Mouse (Mus musculus) heart, embryonic 12.5 days (tissue): Measurements from ENCODE around the gene Epha8. TPM values are rescaled to one million over a fixed set of nuclear protein-coding genes. Genes with fewer than 3 reads are reported as not detected.
A peak's percentile ranks its signal among the peaks of the same experiment; 100 is the strongest.

Source experiments
- ATAC-seq: fragments of 200-750 bp; cut with Nextera tagmentation; 2 replicates; pipeline ENCODE4 v1.8.0; 2017; ENCODE audit warnings: moderate TSS enrichment, moderate library complexity; ENCODE audit not compliant: insufficient number of reproducible peaks, low FRiP score
- H3K27ac ChIP-seq: fragments of 300-500 bp; sonication (generic); 2 replicates; pipeline ENCODE4 v1.5.1; 2016; ENCODE audit warnings: mild to moderate bottlenecking, moderate library complexity; ENCODE audit not compliant: poor library complexity, severe bottlenecking
- H3K27me3 ChIP-seq: fragments of 300-500 bp; sonication (generic); replicated peaks from 2 replicates; pipeline ENCODE4 v1.6.1; 2016; ENCODE audit warnings: mild to moderate bottlenecking, moderate library complexity
- H3K36me3 ChIP-seq: fragments of 300-500 bp; sonication (generic); 2 replicates; pipeline ENCODE4 v1.6.1; 2016; ENCODE audit warnings: mild to moderate bottlenecking, moderate library complexity
- H3K4me1 ChIP-seq: fragments of 300-500 bp; sonication (generic); replicated peaks from 2 replicates; pipeline ENCODE4 v1.6.1; 2016; ENCODE audit warnings: mild to moderate bottlenecking
- H3K4me2 ChIP-seq: fragments of 300-500 bp; sonication (generic); 2 replicates; pipeline ENCODE4 v1.6.1; 2016; ENCODE audit warnings: mild to moderate bottlenecking, moderate library complexity
- H3K4me3 ChIP-seq: fragments of 300-500 bp; sonication (generic); 2 replicates; pipeline ENCODE4 v1.5.1; 2016; ENCODE audit warnings: mild to moderate bottlenecking
- H3K9ac ChIP-seq: fragments of 300-500 bp; sonication (generic); 2 replicates; pipeline ENCODE4 v1.6.1; 2016; ENCODE audit warnings: mild to moderate bottlenecking, moderate library complexity
- H3K9me3 ChIP-seq: fragments of 300-500 bp; sonication (generic); replicated peaks from 2 replicates; pipeline ENCODE4 v1.6.1; 2016; ENCODE audit warnings: mild to moderate bottlenecking, moderate library complexity
- WGBS: fragments of 180-500 bp; shearing (Covaris S2); methylation state at CpG from one replicate; pipeline ENCODE4 v1.1.7; 2016; 5-methylcytosine and 5-hydroxymethylcytosine counted together
- polyA plus RNA-seq: library from polyadenylated mRNA; unstranded; fragments of >200 nt; fragmentation: Nextera tagmentation; extraction: Ambion mirVana; gene quantifications from 2 replicates; pipeline ENCODE4 v1.2.1, GENCODE M21; 2016

Gene Epha8
- polyA plus RNA-seq, 1 experiment from 2014 or later, result 0.10 TPM

DNA sequence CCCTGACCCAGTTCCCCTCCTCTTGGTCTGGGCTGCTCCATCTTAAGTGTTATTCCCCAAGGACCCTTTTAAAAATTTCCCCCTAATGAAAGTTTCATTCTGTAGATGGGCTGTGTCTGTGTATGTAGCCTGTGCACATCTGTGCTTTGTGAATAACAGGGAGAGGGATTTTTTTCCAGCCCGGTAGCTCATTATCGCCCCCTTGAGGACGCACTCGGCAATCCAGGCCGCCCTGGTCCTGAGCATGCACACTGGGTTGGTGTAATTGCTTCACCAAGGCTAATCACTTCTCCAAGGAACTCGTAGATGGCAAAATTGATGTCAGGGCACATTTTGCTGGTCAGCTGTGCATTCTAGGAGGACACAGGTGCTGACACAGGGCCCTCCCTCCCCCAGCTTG, 14.3 kb upstream of the Epha8 start:
- Histone ChIP-seq H3K4me1 (no peaks in the 10 kb centered on the region), H3K4me2 (no peak overlapping the region), H3K4me3 (no peak overlapping the region), H3K9ac (no peak overlapping the region), H3K36me3 (no peaks in the 10 kb centered on the region), H3K9me3 (no peaks in the 10 kb centered on the region), H3K27me3 (peaks cover 100% of the 10 kb centered on the region), H3K27ac (no peak overlapping the region)
- no peak for ATAC-seq
- WGBS, result 9% methylated on average over 6 of the region's 6 CpGs

DNA sequence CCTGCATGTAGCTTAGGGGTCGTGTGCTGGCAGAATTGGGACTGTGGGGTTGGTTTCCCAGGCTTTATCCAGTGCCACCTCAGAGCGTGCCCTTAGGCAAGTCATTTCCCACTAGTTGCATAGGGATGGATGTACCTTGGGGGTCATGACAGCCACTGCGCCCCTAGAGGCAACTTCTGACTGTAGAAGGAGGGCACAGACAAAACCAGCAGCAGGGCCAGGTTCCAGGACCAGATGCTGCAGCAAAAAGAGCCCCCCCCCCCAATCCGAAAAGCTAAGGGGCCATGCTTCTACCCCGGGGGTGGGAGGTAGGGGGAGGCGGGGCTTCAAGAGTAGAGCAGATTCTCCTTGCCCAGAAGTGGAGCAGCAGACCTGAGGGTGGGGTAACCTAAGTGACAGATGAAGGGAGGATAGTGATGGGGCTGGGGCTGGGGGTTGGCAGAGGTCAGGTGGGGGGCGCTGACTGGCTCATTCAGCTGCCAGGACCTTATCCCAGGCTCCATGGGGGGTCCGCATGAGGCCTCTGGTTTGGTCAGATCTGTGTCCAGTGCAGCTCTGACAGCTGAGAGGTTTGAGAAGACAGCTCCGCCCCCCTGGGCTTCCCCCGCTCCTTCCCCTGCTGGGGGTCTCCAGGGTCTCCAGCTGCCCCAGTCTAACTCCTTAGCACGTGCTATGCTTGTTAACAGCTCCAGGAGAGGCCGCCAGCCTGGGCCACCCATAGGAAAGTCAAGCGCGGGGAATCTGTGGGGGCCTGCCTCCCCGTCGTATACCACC, 13.1 kb upstream of the Epha8 start:
- Histone ChIP-seq H3K4me1 (no peaks in the 10 kb centered on the region), H3K36me3 (no peaks in the 10 kb centered on the region), H3K4me3 (no peak overlapping the region), H3K9ac (no peak overlapping the region), H3K27me3 (peaks cover 100% of the 10 kb centered on the region), H3K9me3 (no peaks in the 10 kb centered on the region), H3K4me2 (no peak overlapping the region), H3K27ac (no peak overlapping the region)
- no peak for ATAC-seq
- WGBS, result 25% methylated on average over 16 of the region's 16 CpGs

DNA sequence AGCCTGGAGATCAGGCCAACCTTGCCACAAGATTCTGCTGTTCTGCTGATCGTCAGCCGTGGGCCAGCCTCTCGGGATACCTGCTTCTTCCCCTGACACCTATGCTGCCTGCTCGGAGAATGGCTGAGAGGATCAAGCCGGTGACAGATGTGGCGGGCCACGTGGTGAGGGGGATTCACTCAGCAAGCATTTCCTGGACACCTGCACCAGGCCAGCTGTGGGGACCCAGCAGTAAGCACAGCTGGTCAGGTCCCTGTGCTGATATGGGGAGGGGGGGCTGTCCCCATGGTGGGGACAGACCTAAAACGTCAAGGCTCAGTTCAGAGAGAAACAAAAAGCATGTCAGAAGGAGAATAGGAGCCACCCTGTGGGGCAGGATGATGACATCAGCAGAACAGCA, 12.5 kb upstream of the Epha8 start:
- 39% methylated on average over 8 of the region's 8 CpGs for WGBS

DNA sequence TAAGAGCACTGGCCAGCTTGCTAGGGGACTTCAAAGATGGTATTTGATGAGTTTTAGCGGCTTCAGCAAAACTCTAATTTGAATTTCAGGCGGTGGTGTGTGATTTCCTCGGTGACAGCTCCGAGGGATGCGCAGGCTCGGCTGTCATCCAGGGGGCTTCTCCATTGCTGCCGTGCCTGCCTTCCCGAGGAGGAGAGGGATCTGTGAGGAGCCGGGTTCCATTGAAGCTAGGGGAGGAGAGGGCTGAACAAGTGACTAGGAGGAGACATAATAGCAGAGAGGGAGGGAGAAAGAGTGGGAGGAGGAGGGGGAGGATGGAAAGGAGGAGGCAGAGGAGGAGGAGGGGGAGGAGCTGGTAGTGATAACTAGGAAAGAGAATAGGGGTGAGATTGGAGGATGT, 10.9 kb upstream of the Epha8 start:
- no peaks in the 10 kb centered on the region for H3K36me3 ChIP-seq
- no peak for ATAC-seq
- no peaks in the 10 kb centered on the region for H3K4me1 ChIP-seq
- H3K27me3 ChIP-seq, result peaks cover 100% of the 10 kb centered on the region
- H3K4me3 ChIP-seq, result no peak overlapping the region
- no peak overlapping the region for H3K4me2 ChIP-seq
- H3K9ac ChIP-seq, result no peak overlapping the region
- H3K27ac ChIP-seq, result no peak overlapping the region
- WGBS, result 33% methylated on average over 9 of the region's 9 CpGs
- no peaks in the 10 kb centered on the region for H3K9me3 ChIP-seq

More for the DNA sequence above, 12.5 kb upstream of the Epha8 start:
- no peaks in the 10 kb centered on the region for H3K9me3 ChIP-seq
- H3K4me1 ChIP-seq, result no peaks in the 10 kb centered on the region
- H3K27me3 ChIP-seq, result peaks cover 100% of the 10 kb centered on the region
- H3K4me2 ChIP-seq, result no peak overlapping the region
- no peak for ATAC-seq
- no peak overlapping the region for H3K9ac ChIP-seq
- no peak overlapping the region for H3K27ac ChIP-seq
- H3K36me3 ChIP-seq, result no peaks in the 10 kb centered on the region
- no peak overlapping the region for H3K4me3 ChIP-seq

DNA sequence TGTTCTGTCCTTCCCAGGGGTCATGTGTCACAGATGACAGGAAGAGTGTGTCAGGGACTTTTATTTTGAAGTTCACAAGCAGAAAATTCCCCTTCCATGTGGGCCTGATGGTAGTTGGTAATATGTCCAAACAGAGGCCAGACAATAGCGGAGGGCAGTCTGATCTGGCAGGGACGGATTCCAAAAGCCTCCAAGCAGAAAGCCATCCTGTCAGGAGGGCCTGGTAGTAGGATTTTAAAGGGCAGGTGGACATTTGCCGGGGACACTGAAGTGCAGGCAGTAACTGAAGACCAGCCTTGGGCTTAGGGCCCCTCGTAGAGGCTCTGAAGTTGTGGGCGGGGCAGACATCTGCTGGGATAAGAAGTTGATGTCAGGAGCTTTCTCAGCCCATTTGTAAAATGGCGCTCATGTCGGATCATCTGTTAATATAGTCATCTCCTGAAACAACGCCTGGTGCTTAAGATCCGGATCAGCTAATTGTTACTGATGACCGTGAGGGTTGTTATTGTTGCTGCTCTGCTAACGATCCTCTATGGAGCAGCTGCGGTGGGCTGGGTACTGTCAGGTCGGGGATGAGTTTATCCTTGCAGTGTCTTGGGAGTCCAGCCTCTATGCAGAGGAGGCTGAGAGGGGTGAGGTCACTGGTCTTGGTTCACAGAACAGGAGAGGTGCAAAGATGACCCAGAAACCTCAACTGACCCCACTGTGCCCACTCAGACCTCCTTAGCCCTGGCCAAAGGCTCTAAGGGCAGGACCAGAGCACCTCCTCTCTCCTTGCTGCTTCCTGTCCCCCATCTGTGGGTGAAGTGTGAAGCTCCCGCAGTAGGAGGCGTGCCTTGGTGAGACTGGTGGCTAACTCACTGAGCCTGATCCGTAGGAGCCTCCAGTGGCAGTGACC, 10.1 kb upstream of the Epha8 start:
- no peak overlapping the region for H3K4me3 ChIP-seq
- H3K9ac ChIP-seq, result no peak overlapping the region
- H3K9me3 ChIP-seq, result no peaks in the 10 kb centered on the region
- H3K27ac ChIP-seq, result no peak overlapping the region
- H3K4me1 ChIP-seq, result peaks cover 4% of the 10 kb centered on the region
- peaks cover 100% of the 10 kb centered on the region for H3K27me3 ChIP-seq
- no peak overlapping the region for H3K4me2 ChIP-seq
- no peak for ATAC-seq
- WGBS, result 34% methylated on average over 16 of the region's 16 CpGs
- H3K36me3 ChIP-seq, result no peaks in the 10 kb centered on the region

DNA sequence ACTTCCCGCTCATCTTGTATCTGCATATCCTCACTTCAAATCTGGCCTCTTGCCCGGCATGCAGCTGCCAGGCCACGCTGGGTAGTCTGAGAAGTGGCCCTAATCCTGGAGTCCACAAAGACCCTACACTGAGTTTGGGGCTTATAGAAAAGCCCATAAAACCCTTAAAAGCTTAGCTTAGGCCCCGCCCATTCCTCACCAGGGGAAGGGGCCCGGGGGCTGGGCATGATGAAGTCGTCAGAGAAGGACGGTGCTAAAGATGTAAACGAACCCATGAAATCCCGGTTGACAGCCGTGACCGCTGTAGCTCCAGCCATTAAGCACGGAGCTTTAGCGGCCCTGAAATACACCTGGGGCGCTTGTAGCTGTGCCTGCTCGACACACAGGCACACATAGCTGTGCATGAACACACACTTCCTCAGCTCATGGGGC, 8.4 kb upstream of the Epha8 start:
- no peak for ATAC-seq
- H3K4me1 ChIP-seq, result peaks cover 4% of the 10 kb centered on the region
- no peaks in the 10 kb centered on the region for H3K36me3 ChIP-seq

DNA sequence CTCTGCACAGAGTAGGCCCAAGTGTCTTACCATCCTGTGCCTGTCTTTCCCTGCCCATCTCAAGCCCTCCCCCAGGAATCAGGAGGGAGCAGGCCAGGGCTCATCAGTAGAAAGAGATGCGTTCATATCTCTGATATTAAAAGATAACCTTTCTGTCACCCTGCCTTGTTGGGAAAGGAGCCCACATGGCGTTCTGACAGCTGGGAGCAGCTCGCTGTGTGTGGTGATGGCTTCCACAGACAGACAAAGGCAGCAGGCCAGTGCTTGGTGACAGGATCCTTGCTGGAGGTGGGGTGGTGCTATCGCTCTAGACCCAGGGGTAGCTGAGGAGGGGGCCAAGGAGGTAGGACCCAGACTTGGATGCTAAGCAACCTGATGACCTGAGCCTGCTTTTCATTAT, 5.8 kb upstream of the Epha8 start:
- Histone ChIP-seq H3K4me2 (no peak overlapping the region), H3K9me3 (no peaks in the 10 kb centered on the region), H3K36me3 (no peaks in the 10 kb centered on the region), H3K4me1 (peaks cover 4% of the 10 kb centered on the region), H3K27me3 (peaks cover 99% of the 10 kb centered on the region), H3K9ac (no peak overlapping the region), H3K27ac (no peak overlapping the region), H3K4me3 (no peak overlapping the region)
- ATAC-seq, result no peak
- 55% methylated on average over 4 of the region's 4 CpGs for WGBS

More for the DNA sequence above, 8.4 kb upstream of the Epha8 start:
- Histone ChIP-seq H3K27me3 (peaks cover 100% of the 10 kb centered on the region), H3K4me2 (no peak overlapping the region), H3K9me3 (no peaks in the 10 kb centered on the region), H3K9ac (no peak overlapping the region), H3K27ac (no peak overlapping the region), H3K4me3 (no peak overlapping the region)
- WGBS, result 30% methylated on average over 15 of the region's 15 CpGs

DNA sequence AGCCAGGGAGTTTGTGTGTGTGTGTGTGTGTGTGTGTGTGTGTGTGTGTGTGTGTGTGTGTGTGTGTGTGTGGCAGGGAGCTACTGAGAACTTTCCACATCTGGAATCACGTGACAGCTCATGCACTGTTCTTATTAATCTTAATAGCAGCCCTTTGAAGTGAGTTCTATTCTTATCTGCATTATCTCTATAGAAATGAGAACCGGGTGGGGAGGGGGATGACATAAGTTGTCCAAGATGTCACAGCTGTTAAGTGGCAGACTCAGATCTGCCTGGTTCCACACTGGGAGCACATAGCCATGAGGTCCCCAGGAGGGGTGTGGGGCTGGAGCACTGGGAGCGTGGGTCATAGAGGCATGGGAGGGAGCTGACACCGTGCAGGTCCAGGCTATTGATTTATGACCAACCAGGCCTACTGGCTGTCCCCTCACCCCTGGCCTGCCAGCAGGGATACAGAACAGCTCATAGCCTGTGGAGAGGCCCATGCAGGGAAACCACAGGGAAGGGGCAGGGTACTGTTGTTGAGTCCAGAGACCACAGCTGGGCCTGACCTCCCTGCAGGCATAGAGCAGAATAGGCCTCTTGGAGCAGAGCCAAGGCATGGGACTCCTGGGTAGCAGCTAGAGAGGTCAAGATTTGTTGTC, 5.1 kb upstream of the Epha8 start:
- Histone ChIP-seq H3K27me3 (peaks cover 99% of the 10 kb centered on the region), H3K9me3 (no peaks in the 10 kb centered on the region), H3K4me3 (no peak overlapping the region), H3K9ac (no peak overlapping the region), H3K27ac (no peak overlapping the region), H3K4me2 (no peak overlapping the region), H3K36me3 (no peaks in the 10 kb centered on the region), H3K4me1 (peaks cover 9% of the 10 kb centered on the region)
- WGBS, result 44% methylated on average over 4 of the region's 4 CpGs
- 0 out of 2 replicates have a peak, but pooled peaks have one; percentile 51 for ATAC-seq

DNA sequence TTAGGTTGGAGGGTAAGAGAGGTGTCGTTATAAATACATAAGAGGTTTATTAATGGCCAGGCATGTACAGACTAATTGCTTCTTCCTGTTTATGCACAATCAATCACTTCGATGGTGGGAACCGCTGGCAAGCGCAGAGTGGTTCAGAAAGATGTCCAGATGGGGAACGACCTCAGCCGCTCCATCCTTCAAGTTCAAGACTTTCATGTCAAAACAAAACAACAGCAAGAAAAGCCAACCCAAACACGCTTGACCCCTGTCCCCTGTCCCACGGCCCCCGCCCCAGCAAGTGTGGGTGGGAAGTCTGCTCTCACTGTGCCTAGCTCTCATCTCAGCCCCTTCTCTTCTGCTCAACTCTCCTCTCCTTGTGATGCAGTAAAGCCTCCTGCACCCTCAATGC, 4.0 kb upstream of the Epha8 start:
- ATAC-seq, result no peak
- no peak overlapping the region for H3K4me2 ChIP-seq
- WGBS, result 65% methylated on average over 9 of the region's 9 CpGs
- H3K27me3 ChIP-seq, result peaks cover 99% of the 10 kb centered on the region
- no peak overlapping the region for H3K27ac ChIP-seq
- peaks cover 9% of the 10 kb centered on the region for H3K4me1 ChIP-seq
- no peak overlapping the region for H3K9ac ChIP-seq
- no peaks in the 10 kb centered on the region for H3K36me3 ChIP-seq
- no peak overlapping the region for H3K4me3 ChIP-seq
- H3K9me3 ChIP-seq, result no peaks in the 10 kb centered on the region

DNA sequence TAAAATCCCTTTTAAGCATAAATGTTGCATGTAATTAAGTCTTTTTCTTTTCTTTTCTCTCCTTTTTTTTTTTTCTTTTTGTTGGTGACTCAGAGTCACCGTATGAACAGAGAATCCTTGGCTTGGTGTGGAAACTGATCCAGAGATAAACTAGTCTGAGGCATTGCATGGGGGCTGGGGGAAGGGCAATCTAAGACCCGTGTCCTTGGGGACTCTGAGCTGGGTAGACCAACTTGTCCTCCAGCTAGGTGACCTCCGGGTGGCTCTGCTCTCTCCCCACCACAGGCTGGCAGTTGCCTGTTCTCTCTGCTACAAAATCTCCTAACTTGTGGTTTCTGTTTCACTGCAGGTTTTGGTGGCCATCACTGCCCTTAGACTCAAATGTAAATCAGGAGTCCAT, 3.5 kb upstream of the Epha8 start:
- ATAC-seq, result no peak
- H3K4me3 ChIP-seq, result no peak overlapping the region
- no peaks in the 10 kb centered on the region for H3K36me3 ChIP-seq
- H3K9ac ChIP-seq, result no peak overlapping the region
- H3K27ac ChIP-seq, result no peak overlapping the region
- H3K9me3 ChIP-seq, result no peaks in the 10 kb centered on the region
- no peak overlapping the region for H3K4me2 ChIP-seq
- peaks cover 99% of the 10 kb centered on the region for H3K27me3 ChIP-seq
- WGBS, result 32% methylated on average over 3 of the region's 3 CpGs
- H3K4me1 ChIP-seq, result peaks cover 9% of the 10 kb centered on the region

DNA sequence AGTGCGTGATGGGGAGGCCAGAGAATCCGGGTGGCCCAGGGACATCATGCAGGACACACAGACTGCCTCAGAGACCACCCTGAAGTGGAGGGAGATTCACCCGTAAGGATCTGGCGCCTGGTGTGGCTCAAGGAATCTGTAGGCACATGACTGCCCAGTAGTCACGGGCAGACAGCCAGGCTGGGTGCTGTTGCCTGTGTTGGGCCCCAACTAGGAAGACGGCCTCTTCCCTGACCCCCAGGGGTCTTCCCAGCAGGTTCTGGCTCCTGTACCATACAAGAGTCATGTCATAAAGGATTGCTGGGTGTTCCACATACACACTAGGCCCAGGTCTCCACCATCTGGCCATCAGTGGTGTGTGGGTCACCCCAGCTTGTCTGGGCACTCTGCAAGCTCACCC, 2.1 kb downstream of the Epha8 start:
- Histone ChIP-seq H3K27me3 (peaks cover 99% of the 10 kb centered on the region), H3K4me1 (peaks cover 5% of the 10 kb centered on the region; the same call in 1 of the 2 replicates), H3K27ac (no peak overlapping the region), H3K9ac (no peak overlapping the region), H3K9me3 (no peaks in the 10 kb centered on the region), H3K4me2 (no peak overlapping the region), H3K36me3 (no peaks in the 10 kb centered on the region), H3K4me3 (no peak overlapping the region)
- 68% methylated on average over 6 of the region's 6 CpGs for WGBS
- ATAC-seq, result no peak
